Mouse (Mus musculus) frontal cortex, postnatal 25 days (tissue): Measurements from ENCODE around the gene Galnt17.

Experiments
- DNase-seq, 2 experiments: peaks; one replicate each; pipeline ENCODE4 v3.0.0; 2022; ENCODE audit warnings: low spot score in 2 of 2

Gene Galnt17

DNA sequence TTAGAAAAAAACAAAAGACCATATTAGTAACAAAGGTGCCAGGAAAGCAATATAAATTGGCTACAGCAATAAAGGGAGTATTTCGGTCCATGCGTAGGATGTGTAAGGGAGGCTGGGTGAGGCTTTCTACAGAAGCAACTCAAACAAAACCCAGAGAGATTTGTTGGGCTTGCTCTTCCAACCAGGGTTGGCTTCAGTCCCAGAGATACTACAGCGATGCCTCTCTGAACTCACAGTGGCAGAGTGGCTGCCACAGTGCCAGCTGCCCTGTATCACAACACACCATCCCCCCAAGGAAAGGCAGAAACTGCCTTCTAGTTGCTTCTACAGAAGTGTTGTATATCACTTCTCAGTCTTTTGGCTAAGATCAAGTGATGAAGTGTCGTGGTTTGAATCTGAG lies 66.6 kb downstream of the Galnt17 start:
- DNase-seq: no peak

DNA sequence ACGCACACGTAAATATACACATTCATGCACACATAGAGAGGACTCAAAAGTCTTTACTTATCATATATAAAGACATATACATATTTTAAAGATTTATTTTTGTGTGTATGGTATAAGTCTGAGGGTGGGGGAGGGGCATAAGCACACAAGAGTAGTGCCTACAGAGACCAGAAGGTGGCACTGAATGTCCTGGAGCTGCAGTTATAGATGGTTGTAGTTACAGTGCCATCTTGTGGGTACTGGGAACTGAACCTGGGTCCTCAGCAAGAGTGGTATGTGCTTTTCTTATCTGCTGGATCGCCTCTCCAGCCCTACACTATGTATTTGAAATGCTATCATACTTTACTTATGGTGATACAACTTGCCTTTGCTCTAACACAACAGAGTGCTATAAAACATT lies 68.5 kb downstream of the Galnt17 start:
- DNase-seq: no peak

GRCm38 (mm10) chr5:131236906-131237305 lies 71.4 kb downstream of the Galnt17 start:
- no peak for DNase-seq

DNA sequence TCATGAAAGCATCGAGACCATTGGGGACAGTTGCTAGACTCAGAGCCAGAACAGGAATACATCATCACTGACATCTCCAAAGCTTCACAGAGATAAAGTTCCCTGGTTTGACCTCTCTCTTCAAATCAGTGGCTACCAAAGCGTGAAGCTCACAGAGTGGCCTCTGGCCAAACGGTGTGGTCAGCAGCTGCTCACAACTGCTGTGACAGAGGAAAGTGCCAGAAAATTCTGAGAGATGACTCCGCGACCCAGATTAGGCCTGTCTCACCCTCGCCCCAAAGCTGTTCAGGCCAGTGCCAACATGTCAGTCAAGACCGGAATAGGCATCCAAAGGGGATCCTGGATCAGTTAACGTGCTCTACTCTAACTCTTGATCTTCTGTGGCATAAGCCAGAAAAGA lies 74.5 kb downstream of the Galnt17 start:
- no peak for DNase-seq

- no peak for DNase-seq
Observed at GRCm38 (mm10) chr5:131231060-131231459, 77.2 kb downstream of the Galnt17 start.

DNA sequence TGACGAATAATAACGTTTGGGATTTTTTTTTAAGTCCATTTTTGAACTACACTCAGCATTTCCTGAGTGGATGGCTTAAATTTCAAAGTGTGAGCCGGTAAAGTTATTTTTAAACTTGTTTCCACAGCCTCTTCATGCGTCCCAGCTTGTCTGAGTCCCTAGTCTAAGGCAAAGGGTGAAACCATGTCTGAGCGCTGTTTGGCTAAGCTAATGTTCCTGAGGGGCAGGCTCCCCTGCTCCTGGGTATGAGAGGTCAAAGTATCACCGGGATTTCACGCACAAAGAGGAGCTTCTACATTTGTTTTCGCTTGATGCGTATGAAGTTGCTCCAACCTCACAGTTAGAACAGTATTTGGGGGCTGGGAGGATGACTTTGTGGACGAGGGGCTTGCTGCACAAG lies 78.6 kb downstream of the Galnt17 start:
- DNase-seq: no peak

DNA sequence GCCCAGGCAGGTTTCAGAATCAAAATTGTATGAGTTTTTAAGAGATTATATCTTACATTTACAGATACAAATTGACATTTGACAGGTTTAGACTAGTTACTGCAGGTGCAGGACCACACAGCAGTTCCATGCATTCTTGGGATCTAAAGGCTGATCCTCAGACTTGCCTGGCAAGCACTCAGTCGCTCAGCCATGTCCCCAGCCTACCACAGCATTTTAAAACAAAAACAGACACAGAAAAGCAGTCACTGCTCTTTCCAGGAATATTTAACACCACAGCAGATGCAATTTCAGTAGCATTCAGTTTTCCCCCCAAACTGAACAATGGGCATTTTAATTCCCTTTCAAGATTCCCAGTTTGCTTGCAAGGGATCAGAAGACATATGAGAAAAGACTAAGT lies 84.9 kb downstream of the Galnt17 start:
- no peak for DNase-seq

GRCm38 (mm10) chr5:131222498-131223244 lies 85.6 kb downstream of the Galnt17 start:
- DNase-seq: no peak

- DNase-seq: no peak
Observed at GRCm38 (mm10) chr5:131218221-131218620, 90.1 kb downstream of the Galnt17 start.

- no peak for DNase-seq
Observed at GRCm38 (mm10) chr5:131211618-131212017, 96.7 kb downstream of the Galnt17 start.

DNA sequence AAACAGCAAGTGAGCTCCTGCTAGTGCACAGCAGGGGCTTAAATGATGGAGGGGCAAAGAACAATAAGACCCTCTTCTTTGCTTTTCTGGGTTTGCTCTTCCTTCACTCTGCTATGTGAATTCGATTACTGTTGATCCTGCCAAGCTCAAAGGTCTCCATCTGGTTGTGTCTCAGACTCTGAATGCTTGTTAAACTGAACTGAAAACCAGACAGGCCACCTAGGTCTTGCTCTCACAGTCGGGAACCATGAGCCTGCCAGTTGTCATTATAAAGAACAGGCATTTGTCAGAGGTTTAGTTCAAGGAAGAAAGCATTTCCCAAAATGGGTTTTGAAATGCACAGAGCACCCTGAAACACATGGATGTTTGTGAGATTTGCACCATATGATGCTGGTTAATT lies 107.2 kb downstream of the Galnt17 start:
- DNase-seq: no peak

- no peak for DNase-seq
Observed at GRCm38 (mm10) chr5:131192311-131192710, 116.0 kb downstream of the Galnt17 start.

- no peak for DNase-seq
Observed at GRCm38 (mm10) chr5:131184566-131184965, 123.7 kb downstream of the Galnt17 start.

DNA sequence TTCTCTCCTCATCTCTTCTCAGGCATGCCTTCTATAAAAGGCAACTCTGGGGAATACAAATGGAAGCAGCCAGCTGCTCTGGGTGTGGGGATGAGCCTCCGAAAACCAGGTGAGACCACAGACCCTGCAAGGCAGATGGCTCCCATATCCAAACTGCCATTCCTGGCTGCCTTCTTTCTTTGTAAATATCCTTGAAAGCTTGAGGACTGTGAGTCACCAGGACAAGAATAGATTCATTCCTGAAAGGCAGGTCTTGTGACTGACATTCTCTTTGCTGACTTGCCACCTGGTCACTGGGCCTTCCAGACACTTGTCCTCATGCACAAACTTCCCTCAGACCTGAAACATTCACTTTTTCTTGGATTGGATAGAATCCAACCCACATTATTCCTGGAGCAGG lies 127.1 kb downstream of the Galnt17 start:
- peak; percentile 15 to 23 for DNase-seq

DNA sequence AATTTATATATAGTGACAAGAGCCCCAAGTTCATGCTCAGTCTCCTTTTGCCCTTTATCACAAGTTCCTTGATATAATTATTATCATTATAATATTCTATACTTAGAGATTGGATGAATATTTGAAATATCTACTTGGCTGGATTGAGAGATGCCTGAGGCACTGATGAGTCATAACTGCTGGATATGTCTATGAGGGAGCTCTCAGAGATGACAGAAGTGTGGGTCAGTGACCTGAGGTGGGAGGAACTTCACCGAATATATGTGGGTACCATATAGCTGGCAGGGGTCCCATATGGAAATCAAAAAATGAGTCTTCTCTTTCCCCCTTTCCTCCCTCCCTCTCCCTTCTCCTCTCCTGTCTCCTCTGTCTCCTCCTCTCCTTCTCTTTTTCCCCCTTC lies 127.5 kb downstream of the Galnt17 start:
- DNase-seq: no peak

DNA sequence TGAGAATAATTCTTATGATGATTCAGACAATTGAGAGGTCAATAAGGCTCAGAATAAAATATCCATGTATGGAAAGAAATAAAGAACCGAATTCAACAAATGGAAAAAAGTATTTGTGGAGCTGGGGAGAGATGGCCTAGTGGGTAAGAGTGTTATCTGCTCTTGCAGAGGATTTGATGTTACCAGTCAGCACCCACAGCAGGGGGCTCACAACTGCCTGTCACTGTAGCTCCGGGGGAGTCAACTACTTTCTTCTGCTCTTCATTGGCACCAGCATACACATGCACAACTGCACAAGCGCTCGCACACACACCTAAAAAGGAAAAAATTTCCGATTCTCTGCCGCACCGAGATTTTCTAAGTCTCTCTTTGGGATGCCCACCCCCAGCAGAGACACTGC lies 130.4 kb downstream of the Galnt17 start:
- no peak for DNase-seq

- no peak for DNase-seq
Observed at GRCm38 (mm10) chr5:131177168-131177567, 131.1 kb downstream of the Galnt17 start.

DNA sequence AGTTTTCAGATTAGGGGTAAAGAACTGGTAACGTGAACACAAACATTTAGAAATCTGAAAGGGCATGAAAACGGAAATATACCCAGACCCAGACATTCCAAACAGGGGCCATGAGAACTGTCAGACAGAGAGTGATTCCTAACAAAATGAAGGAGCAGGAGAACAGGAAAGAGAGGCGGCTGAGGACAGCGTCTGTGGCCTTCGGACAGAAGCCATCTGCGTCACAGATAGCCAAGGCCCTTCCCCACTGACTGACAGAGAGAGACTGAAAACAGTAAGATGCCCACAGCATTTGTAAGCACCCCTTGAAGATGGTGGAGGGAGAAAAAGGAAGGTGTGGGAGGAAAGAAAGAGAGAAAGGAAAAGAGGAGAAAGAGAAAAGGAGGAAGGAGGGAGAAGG lies 139.1 kb downstream of the Galnt17 start:
- DNase-seq: no peak

DNA sequence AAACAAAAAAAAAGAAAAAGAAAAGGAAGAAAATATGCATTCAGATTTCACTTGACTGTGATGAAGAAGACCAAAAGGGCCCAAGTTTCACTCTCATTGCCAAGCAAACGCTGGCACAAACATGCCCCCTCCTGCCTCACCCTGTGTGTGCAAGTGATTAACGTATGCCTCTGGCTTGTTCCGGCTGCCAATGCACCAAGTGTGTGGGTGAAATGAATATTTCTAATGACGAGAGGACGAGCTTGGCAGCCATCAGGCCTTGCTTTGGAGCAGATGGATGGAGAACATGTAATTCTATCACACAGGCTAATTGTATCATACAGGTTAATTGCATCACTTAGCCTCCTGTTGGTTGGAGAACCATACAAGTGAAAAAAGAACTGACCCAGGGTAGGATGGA lies 140.9 kb downstream of the Galnt17 start:
- DNase-seq: no peak

- no peak for DNase-seq
Observed at GRCm38 (mm10) chr5:131165681-131166080, 142.6 kb downstream of the Galnt17 start.

- no peak for DNase-seq
Observed at GRCm38 (mm10) chr5:131157866-131158265, 150.4 kb downstream of the Galnt17 start.

DNA sequence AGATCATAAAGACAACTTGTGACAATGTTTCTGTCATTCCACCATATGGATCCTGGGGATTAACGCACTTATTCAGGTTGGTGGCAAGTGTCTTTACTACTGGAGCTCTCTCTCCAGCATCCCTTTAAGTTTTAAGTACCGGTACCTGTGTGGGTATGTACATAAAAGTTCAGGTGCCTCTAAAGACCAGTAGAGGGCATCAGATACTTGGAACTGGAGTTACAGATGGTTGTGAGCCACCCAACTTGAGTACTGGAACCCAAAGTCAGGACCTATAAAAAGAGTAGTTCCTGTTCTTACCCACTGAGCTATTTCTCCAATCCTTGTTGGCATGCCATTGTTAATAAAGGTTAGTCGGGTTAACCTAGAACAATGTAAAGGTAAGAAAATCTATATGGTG lies 152.0 kb downstream of the Galnt17 start:
- DNase-seq: no peak

- no peak for DNase-seq
Observed at GRCm38 (mm10) chr5:131142606-131143005, 165.7 kb downstream of the Galnt17 start.

DNA sequence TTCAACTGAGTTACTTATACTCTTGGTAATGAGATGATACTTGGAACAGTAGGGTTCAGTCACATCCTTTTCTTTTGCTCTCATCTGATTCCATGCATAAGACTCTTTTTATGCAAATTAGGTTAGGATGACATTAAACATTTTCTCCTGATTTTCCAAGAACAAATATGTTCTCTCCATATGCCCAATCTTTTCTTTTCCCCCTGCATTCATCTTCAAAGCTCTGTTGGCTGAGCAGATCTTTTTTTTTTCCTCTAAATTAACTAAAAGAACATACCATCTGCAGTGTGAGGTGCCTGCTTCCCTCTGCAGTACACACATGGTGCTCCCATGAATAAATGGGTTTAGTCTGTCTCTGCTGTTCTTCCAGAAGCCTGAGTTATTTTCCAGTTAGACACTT lies 173.5 kb downstream of the Galnt17 start:
- no peak for DNase-seq
